Mouse (Mus musculus) kidney, adult 8-10 months (tissue): Measurements from ENCODE around the gene Tmem266.

Experiments used
- DNase-seq, 2 experiments: peaks; one replicate each; pipeline ENCODE4 v3.0.0; 2022

Tmem266 gene

GRCm38 (mm10) chr9:55404976-55405702, 78.4 kb downstream of the Tmem266 start:
- DNase-seq: no peak

DNA sequence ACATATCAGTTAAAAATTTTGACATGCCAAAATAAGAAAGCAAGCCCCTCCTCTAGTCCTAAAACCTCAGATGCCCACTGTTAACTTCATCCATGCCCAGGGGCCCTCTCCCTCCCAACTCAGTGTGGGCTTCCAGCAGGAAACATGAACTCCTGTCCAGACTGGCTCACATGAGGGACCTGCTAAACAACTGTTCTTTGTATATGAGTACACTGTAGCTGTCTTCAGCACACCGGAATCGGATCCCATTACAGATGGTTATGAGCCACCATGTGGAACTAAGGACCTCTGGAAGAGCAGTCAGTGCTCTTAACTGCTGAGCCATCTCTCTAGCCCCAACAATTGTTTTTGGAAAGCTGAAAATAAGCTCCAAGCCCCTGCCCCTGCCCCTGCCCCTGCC, 80.1 kb downstream of the Tmem266 start:
- no peak for DNase-seq

DNA sequence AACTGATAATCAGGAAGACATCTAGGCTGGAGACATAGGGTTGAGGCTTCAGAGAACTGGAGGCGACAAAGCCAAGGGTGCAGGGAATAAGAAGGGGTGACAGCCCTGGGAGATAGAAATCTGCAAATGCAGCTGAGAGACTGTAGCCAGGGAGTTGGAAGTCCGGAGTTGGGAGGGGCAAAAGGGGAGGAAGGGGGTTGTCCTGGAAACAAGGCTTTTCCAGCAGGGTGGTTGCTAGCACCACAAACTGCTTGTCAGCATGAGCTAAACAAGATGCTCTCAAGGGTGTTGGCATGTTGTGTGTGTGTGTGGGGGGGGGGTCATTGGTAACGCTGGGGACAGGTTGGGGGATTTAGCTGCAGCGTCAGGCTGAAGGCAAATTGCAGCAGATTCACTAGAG, 82.1 kb downstream of the Tmem266 start:
- no peak for DNase-seq

- no peak for DNase-seq
Observed at GRCm38 (mm10) chr9:55409833-55410232, 83.1 kb downstream of the Tmem266 start.

DNA sequence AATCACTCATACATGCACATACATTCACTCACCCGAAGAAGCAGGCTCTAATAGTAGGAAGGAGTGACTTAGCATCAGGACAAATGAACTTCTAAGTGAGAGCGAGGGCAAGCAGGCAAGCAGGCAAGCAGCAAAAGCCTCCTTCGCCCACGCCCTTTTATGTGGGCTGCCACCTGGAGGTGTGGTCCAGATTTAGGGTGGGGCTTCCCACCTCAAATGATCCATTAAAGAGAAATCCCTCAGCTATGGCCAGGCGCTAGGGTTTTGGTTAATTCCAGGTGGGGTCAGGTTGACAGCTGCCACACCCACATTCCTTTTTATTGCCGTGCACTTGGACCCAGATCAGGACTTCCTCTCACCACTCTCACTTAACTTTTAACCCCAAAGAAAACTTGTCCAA, 83.7 kb downstream of the Tmem266 start:
- no peak for DNase-seq

- DNase-seq: no peak
Observed at GRCm38 (mm10) chr9:55411154-55411553, 84.4 kb downstream of the Tmem266 start.

DNA sequence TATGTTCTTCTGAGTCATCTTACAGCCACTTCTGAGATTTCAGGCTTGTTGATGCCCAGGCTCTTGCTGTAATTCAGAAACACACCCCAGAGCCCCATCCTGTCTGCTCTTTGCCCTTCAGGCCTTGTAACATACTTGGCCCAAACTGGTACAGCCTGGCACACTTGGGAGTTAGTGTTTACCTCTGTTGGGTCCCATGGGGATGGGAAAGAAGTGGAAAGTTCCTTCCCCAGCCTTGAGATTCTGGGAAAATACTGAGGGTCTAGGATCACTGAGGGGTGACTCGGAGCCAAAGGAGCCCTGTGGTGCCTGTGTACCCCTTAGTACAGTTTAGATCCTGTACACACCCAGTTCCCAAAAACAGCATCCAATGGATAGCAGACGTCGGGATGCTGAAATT, 95.1 kb downstream of the Tmem266 start:
- DNase-seq: no peak

DNA sequence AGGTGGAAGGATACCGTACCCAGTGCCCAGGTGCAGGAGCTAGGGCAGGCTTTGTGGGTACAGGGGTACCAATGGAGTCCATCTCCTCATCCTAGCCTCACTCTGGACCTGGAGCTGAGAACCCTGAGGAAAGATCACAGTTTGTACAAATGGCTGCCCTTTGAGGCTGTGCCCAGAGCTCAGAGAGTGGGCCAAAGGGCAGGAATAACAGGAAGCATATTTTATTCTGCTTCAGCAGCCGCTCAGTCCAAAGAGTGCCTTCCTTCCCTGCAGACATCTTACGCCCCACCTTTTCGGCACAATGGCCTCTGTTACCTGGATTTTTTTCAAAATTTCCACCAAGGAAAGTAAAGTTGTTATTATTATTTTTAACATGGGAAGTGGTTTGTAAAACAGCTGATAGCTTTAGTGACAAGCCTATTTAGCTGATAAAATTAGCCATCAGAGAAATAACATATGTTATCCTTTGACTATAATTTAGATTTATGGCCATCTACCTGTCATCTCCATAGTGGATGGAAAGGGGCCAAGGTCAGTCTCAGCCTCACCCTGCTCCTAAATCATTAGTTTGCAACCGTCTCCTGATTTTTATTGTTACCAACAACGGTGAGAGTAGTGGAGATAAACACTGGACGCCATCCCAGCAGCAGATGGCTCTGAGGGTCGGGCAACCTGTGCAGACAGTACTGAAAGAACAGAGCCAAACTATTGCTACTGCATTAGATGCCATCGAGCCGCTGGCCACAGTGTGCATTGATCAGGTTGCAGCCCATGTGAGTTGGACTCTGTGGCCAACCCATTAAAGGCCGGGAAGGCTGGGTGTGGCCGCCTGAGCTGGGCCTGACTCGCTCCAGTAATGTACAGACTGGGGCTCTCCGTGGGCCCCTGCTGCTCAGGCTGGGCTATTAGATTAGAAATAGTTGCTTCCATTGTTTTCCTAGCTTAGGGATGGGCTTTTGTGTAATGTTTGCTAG, 97.0 kb downstream of the Tmem266 start:
- peak; percentile 24 to 25 for DNase-seq

- no peak for DNase-seq
Observed at GRCm38 (mm10) chr9:55425271-55425810, 98.6 kb downstream of the Tmem266 start.

DNA sequence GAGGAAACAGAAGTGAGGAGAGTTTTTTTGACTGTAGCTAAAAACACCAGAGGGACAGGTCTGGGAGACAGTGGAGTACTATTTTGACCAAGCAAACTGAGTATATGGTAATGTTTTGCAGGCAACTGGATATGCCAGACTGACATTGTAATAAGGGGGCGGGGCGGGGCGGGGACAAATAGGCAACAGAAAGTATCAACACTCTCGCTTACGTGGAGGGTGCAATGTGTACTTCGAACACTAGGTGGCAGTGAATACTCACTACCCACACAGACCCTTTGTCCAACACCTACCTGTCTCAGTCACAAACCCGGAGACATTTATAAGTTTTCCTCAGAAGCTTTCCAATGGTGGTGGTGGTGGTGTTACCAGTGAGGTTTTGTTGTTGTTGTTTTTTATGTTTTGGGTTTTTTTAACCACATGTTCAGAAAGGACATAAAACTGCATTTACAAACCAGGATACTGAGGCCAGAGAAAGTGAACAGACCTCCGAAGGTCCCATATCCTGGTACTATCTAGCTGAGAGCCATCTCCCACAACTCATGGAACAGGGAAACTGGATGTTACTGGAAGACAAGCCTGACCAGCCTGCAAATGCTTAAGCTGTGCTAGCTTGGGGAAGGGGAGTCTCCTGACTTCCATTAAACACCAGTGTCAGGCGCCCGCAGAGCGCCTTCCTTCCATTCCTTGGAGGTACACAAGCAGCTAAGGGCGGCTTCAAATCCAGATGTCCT, 102.7 kb downstream of the Tmem266 start:
- peak; percentile 76 to 86 for DNase-seq

DNA sequence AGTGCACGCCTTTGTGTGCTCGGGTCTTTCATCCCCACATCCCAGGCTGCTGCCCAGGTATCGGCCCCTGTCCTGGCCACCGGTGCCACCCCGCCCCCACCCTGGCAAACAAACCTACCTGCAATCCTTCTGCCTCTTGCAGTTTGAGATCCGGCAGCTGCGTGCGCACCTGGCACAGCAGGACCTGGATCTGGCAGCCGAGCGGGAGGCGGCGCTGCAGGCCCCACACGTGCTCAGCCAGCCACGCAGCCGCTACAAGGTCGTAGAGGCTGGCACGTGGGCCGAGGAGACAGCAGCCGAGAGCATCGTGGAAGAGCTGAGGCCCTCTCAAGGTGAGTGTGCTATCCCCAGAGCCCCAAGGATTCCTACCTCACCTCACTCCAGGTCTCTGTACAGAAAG, 103.4 kb downstream of the Tmem266 start:
- DNase-seq: peak; percentile 34 to 35

DNA sequence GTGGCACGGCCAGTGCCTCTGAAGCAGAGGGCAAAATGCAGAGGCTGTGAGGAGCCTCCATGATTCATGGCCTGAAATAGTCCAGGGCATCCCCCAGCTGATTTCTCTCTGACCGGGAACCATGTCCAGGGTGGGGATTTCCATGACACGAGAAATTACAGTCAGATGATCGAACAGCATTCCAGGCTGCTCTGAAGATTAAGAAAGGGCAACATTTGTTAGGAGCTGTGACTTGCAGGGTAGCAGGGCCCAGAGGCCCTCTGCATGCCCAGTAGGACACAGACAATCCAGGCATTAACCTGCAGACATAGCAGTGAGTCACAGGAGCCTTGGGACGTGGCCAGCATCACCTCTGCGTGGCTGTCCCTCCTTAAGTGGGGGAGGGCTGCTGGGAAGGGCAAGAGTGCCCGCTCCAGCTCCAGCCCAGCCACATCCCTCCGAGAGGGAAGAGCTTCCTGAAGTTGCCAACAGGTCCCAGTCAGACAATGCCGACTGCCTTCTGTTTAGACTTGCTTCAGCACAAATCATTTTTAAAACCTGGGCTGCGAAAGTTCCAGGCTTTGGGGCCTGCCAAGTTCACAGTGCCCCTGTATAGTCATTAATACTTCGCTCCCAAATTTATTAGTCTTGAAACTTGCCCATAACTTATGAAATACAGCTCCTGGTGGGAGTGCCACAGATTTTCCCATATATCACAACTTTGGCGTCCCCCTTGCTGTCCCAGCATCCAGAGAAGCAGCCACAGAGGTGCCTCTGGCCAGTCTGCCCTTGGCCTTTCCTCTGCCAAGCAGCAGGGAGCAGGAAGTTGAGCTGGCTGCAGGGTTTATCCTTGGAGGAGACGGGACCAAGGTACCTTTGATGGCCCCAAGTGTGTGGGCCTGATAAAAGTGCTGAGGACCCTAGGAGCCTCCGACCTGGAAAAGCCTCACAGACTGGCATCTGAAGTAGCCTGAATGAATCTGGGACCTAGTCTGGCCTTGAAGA, 105.9 kb downstream of the Tmem266 start:
- no peak for DNase-seq

DNA sequence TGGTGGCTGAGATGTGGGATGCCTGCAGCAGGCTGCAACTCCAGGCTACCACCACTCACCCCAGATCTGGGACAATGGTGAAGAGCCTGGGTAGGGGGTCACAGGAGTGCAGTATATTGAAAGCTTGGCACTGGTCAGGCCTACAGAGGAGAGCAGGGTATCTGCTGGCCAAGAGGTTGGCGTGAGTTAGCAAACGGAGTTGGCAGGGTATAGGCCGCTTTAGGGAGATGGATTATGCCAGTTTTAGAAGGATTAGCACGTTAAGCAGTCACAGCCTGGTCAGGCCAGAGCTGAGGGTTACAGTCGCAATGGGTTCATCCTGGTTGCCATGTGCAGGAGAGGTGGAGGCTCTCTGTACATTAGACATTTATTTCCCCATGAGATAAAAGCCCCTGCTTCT, 107.2 kb downstream of the Tmem266 start:
- no peak for DNase-seq

- no peak for DNase-seq
Observed at GRCm38 (mm10) chr9:55438433-55438832, 111.7 kb downstream of the Tmem266 start.

- no peak for DNase-seq
Observed at GRCm38 (mm10) chr9:55439206-55439780, 112.6 kb downstream of the Tmem266 start.

DNA sequence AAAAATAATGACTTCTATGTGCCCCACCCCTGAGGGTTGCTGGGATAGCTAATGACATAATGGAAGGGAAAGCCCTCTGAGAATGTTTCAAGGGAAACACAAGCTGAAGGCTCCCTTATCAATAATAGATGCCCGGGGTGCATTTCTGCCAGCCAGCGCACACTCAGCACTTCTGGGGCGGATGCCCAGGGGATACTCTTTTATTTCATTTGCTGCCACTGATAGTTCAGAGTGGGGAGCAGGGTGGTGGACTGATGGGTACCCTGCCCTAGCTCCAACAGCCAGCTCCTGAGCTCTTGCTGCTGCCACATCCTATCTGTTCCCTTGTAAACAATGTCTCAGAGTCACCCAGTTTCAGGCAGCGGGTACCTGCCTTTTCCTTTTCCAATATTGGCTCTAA, 120.8 kb downstream of the Tmem266 start:
- no peak for DNase-seq

DNA sequence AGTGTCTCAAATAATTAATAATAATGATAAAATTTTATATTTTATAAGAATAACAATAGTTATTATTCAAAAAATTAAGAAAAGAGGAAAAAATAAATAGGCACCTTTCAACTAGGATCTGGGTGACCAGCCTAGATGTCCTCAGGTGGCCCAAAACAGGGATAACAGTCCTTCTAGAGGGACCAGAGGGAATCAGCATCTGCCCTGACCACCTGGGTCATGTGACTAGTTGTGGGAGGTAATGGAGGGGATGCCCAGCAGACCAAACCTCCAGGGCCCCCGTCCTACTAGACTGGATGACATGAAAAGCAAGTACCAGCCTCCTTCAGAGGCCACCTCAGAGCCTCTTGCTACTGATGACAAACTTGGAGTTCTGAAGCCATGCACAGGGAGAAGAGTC, 122.4 kb downstream of the Tmem266 start:
- DNase-seq: no peak

- DNase-seq: no peak
Observed at GRCm38 (mm10) chr9:55450035-55450434, 123.3 kb downstream of the Tmem266 start.

DNA sequence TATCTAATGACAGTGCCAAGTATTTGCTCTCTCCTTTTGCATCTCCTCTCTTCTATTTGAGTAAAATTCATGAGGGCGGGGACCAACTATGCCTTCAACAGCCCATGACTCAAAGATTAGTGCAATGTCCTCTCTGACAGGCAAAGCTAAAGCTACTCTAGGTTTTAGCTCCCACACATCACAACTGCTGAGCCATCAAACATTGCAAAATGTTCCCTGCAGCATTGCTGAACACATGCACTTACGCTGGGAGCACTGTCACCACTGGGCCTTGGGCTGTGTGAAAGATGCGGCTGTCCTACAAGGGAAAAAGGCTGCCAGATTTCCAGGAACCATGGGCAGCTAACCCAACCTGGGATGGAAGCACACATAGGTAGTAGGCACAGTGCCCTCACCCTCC, 124.7 kb downstream of the Tmem266 start:
- DNase-seq: no peak

- DNase-seq: no peak
Observed at GRCm38 (mm10) chr9:55452906-55453305, 126.2 kb downstream of the Tmem266 start.

DNA sequence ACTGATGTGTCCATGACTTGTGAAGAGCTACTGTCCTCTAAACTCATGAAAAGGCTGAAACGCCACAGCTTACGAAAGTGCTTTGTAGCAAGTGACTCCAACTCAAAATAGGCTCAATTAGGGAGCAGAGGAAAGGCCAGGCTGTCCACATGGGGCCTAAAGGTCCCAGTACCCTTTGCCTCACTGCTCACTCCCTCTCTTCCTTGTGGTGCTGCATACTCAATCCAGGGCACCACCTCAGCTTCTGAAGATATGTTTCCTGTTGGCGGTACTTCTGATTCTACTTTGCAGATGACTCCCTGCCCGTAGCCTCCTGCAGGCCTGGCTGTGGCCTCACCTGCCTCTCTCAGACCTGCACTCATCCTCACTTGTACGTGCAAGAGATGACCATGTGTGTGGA, 126.7 kb downstream of the Tmem266 start:
- DNase-seq: no peak
